Mouse (Mus musculus): ENCODE data around the gene Ubtd1. TPM values are rescaled to one million over a fixed set of nuclear protein-coding genes. Genes with fewer than 3 reads are reported as not detected.
"Not testable (repeated sequence)": the region's sequence is repeated elsewhere in the genome, so short reads cannot be mapped to it uniquely, and the experiment has no call there.

Gene Ubtd1
- total RNA-seq, 2 experiments from 2014 or later: 15.4 to 19.8 TPM

GRCm38 (mm10) chr19:42068441-42069240 is 87.1 kb downstream of the Ubtd1 start:
- peak; percentile 73 for DNase-seq

GRCm38 (mm10) chr19:42069241-42069525 is 87.6 kb downstream of the Ubtd1 start:
- no peak for DNase-seq

- DNase-seq: no peak
Observed at GRCm38 (mm10) chr19:42071221-42071620, 89.7 kb downstream of the Ubtd1 start.

DNA sequence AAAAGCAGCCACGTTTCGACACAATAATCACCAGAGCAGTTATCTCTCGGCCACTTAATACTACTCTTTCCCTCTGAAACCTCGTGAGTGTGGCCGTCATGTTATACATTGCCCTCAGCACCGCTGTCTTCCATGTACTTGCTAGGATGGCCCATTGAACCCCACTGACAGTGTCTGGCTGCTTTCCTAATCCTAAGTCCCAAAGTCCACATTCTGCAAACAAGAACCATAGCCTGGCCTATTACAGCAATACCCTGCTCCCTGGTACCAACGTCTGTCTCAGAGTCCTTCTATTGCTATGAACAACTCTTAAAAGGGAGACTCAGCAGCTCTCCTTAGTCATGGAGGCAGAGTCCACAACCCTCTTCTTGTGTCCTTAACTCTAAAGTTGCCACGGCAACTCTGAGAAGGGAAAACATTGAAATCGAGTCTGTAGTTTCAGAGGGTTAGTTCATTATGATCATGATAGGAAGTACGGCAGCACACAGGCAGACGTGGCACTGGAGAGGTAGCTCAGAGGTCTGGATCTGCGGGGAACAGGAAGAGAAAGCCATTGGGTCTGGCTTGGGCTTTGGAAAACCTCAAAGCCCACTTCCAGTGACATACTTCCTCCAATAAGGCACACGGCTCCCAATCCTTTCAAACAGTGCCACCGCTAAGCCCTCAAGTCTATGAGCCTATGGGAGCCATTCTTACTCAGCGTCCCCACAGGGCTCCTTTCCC is 90.5 kb downstream of the Ubtd1 start:
- DNase-seq: no peak

- no peak for DNase-seq
Observed at GRCm38 (mm10) chr19:42072802-42073201, 91.2 kb downstream of the Ubtd1 start.

GRCm38 (mm10) chr19:42075051-42075450 is 93.5 kb downstream of the Ubtd1 start:
- DNase-seq: peak; percentile 45

GRCm38 (mm10) chr19:42075992-42076391 is 94.4 kb downstream of the Ubtd1 start:
- DNase-seq: no peak

GRCm38 (mm10) chr19:42078566-42078965 is 97.0 kb downstream of the Ubtd1 start:
- DNase-seq: no peak

DNA sequence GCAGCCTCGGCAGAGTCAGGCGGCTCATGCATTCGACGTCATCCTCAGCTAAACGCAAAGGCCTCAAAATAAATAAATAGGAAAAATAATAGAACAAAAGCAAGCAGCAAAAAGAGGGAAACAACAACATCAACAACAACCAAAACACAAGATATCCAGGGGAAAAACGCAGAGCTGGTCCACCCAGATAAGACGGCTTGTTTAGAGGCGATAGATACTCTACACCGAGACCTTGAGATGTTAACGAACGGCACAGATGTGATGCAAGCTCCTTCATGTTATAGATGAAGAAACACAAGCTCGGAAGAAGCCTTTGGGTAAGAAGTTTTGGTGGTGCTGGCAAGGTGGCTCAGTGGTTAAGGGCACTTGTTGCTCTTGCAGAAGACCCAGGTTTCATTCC is 97.4 kb downstream of the Ubtd1 start:
- DNase-seq: no peak

- no peak for DNase-seq
Observed at GRCm38 (mm10) chr19:42079950-42080349, 98.4 kb downstream of the Ubtd1 start.

- no peak for DNase-seq
Observed at GRCm38 (mm10) chr19:42080469-42080868, 98.9 kb downstream of the Ubtd1 start.

DNA sequence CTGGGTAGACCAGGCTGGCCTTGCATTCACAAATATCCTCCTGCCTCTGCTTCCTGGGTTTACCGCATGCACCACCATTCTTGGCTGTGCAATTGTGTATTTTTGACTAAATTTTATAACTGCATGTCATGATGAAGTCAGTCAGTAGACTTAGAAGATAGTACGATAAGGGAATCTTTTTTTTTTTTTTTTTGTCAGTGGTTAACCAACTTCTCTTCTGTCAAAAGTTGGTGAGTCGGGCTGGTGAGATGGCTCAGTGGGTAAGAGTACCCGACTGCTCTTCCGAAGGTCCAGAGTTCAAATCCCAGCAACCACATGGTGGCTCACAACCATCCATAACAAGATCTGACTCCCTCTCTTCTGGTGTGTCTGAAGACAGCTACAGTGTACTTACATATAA is 100.0 kb downstream of the Ubtd1 start:
- DNase-seq: not testable (repeated sequence)

Other genes with a start within 250 kb of the Ubtd1 start
- under 1 TPM; 0.59 to 0.79 TPM for gene Slit1, start 238.1 kb upstream of the Ubtd1 start, total RNA-seq (2021)
- gene Arhgap19, start 179.7 kb upstream of the Ubtd1 start, total RNA-seq (2021): 1 to 10 TPM; 6.1 to 8.1 TPM
- gene Frat1, start 151.8 kb upstream of the Ubtd1 start, total RNA-seq (2021): 1 to 10 TPM; 5.9 to 7.3 TPM
- 10 to 100 TPM; 19.7 to 22.4 TPM for gene Frat2, start 133.6 kb upstream of the Ubtd1 start, total RNA-seq (2021)
- gene Rrp12, start 85.6 kb upstream of the Ubtd1 start, total RNA-seq (2021): 10 to 100 TPM; 31.0 to 37.5 TPM
- 10 to 100 TPM; 22.7 to 23.3 TPM for gene Pgam1, start 69.8 kb upstream of the Ubtd1 start, total RNA-seq (2021)
- 10 to 100 TPM; 11.4 to 16.4 TPM for gene Exosc1, start 48.3 kb upstream of the Ubtd1 start, total RNA-seq (2021)
- gene Zdhhc16, start 48.3 kb upstream of the Ubtd1 start, total RNA-seq (2021): 10 to 100 TPM; 19.2 to 20.5 TPM
- gene Mms19, start 606 bp upstream of the Ubtd1 start, total RNA-seq (2021): 1 to 10 TPM; 7.7 to 8.7 TPM
- 1,000 to 10,000 TPM in 1 of 2 experiments, 100 to 1,000 TPM in 1; 167 to 1,046 TPM for gene Ankrd2, start 54.2 kb downstream of the Ubtd1 start, total RNA-seq (2021)
- 1 to 10 TPM; 2.1 to 2.3 TPM for gene Hoga1, start 63.8 kb downstream of the Ubtd1 start, total RNA-seq (2021)
- gene 4933411K16Rik, start 70.5 kb downstream of the Ubtd1 start, total RNA-seq (2021): under 1 TPM; 0.20 to 0.32 TPM
- 1 to 10 TPM; 1.2 to 1.8 TPM for gene Morn4, start 104.6 kb downstream of the Ubtd1 start, total RNA-seq (2021)
- gene Pi4k2a, start 108.7 kb downstream of the Ubtd1 start, total RNA-seq (2021): 10 to 100 TPM; 10.4 to 12.2 TPM
- gene Avpi1, start 147.3 kb downstream of the Ubtd1 start, total RNA-seq (2021): 1 to 10 TPM; 8.4 to 9.3 TPM
- gene Marveld1, start 165.6 kb downstream of the Ubtd1 start, total RNA-seq (2021): 10 to 100 TPM in 1 of 2 experiments, 1 to 10 TPM in 1; 6.8 to 11.8 TPM
- 10 to 100 TPM; 10.3 to 12.0 TPM for gene Zfyve27, start 182.2 kb downstream of the Ubtd1 start, total RNA-seq (2021)
- gene Sfrp5, start 220.5 kb downstream of the Ubtd1 start, total RNA-seq (2021): 1 to 10 TPM; 4.0 to 5.7 TPM